Mouse (Mus musculus) lung, adult 2 months (tissue): ENCODE results near the gene Emc1.

Source experiments
- CTCF ChIP-seq: fragments of 200-500 bp; IDR thresholded peaks from 2 replicates; pipeline ENCODE4 v1.5.1; 2011; ENCODE audit warnings: mild to moderate bottlenecking, low read length, control low read depth; ENCODE audit not compliant: insufficient read depth
- POLR2A ChIP-seq: fragments of 200-500 bp; IDR thresholded peaks from 2 replicates; pipeline ENCODE4 v1.6.1; 2011; ENCODE audit warnings: low read depth, mild to moderate bottlenecking, control low read depth, low read length, borderline replicate concordance; ENCODE audit errors: extremely low read depth

DNA sequence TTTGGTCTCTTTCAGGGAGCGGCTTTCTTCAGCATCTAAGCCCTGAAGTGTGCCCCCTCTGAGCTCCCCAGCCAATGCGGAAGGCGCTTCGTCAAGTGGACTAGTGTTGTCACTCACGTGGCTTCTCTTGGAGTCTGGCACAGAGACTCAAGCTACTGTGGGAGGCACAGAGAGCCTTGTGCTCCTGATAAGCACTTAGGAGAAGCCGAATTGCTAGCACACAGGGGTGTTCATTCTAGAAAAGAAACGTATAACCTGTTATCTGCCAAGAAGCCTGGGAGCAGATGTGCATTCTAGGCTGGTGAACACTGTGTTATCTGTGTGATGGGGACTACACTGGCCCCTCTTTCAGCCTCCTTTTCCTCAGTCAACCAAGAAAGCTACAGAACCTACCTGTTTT is 16.9 kb upstream of the Emc1 start:
- TF ChIP-seq CTCF (no peak), POLR2A (no peak)
